Mouse (Mus musculus): ENCODE results near the gene Ebf1. TPM values are rescaled to one million over a fixed set of nuclear protein-coding genes. Genes with fewer than 3 reads are reported as not detected.
A peak's percentile ranks its signal among the peaks of the same experiment; 100 is the strongest.

Gene Ebf1
- polyA plus RNA-seq, 1 experiment from 2014 or later: 3.6 TPM

GRCm38 (mm10) chr11:44774411-44774810 lies 157.3 kb downstream of the Ebf1 start:
- no peaks in the 10 kb centered on the region for H3K27me3 ChIP-seq (ENCODE audit: control insufficient read depth, insufficient read depth, low read length)
- no peak overlapping the region for H3K27ac ChIP-seq (replicated peaks)
- no peak overlapping the region for H3K4me3 ChIP-seq (ENCODE audit: low read depth, low read length)
- TF ChIP-seq EP300 (optimal IDR thresholded peaks at IDR 0.05): no peak
- TF ChIP-seq CTCF (IDR thresholded peaks at IDR 0.05; ENCODE audit: low read depth): peak; percentile 61
- H3K4me1 ChIP-seq (replicated peaks; ENCODE audit: control insufficient read depth, insufficient read depth): no peaks in the 10 kb centered on the region
- no peaks in the 10 kb centered on the region for H3K9me3 ChIP-seq (ENCODE audit: control insufficient read depth, low read length)
- ATAC-seq (ENCODE audit: low FRiP score, low TSS enrichment) (no peak), DNase-seq (ENCODE audit: low spot score) (no peak)
- H3K9ac ChIP-seq (ENCODE audit: low read length): no peak overlapping the region
- no peak overlapping the region for H3K4me2 ChIP-seq (replicated peaks; ENCODE audit: low read depth)
- no peaks in the 10 kb centered on the region for H3K36me3 ChIP-seq (ENCODE audit: control insufficient read depth, insufficient read depth, low read length)
- 81% methylated on average over 3 of the region's 3 CpGs for WGBS

DNA sequence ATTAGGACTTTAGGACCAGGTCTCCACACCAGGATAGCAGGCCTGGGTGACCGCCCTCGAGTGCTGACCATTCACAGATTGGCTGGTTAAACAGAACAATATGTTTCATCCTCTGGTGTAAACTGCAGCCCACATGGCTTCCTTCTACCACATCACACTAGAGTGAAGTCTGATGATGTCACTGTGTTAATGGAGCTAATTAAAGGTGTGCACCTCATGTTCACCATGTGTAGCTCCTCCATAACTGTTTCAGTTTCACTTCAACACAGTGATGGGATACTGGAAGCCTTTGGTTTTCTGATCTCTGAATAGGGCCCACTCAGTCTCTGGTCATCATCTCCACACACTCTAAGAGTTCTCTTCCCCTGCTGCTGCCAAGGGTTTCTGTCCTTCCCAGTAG lies 158.4 kb downstream of the Ebf1 start:
- Histone ChIP-seq H3K27me3 (ENCODE audit: control insufficient read depth, insufficient read depth, low read length) (no peaks in the 10 kb centered on the region), H3K4me2 (replicated peaks; ENCODE audit: low read depth) (no peak overlapping the region), H3K27ac (replicated peaks) (no peak overlapping the region), H3K36me3 (ENCODE audit: control insufficient read depth, insufficient read depth, low read length) (no peaks in the 10 kb centered on the region), H3K4me3 (ENCODE audit: low read depth, low read length) (no peak overlapping the region), H3K9me3 (ENCODE audit: control insufficient read depth, low read length) (no peaks in the 10 kb centered on the region), H3K9ac (ENCODE audit: low read length) (no peak overlapping the region), H3K4me1 (replicated peaks; ENCODE audit: control insufficient read depth, insufficient read depth) (no peaks in the 10 kb centered on the region)
- TF ChIP-seq EP300 (optimal IDR thresholded peaks at IDR 0.05) (no peak), CTCF (IDR thresholded peaks at IDR 0.05; ENCODE audit: low read depth) (no peak)
- 77% methylated on average over 2 of the region's 2 CpGs for WGBS
- DNase-seq (ENCODE audit: low spot score): no peak
- ATAC-seq (ENCODE audit: low FRiP score, low TSS enrichment): no peak

- H3K9ac ChIP-seq (ENCODE audit: low read length): no peak overlapping the region
- TF ChIP-seq EP300 (optimal IDR thresholded peaks at IDR 0.05): no peak
- TF ChIP-seq CTCF (IDR thresholded peaks at IDR 0.05; ENCODE audit: low read depth): no peak
- ATAC-seq (ENCODE audit: low FRiP score, low TSS enrichment): no peak
Observed at GRCm38 (mm10) chr11:44776556-44776955, 159.4 kb downstream of the Ebf1 start.

GRCm38 (mm10) chr11:44777331-44778310 lies 160.5 kb downstream of the Ebf1 start:
- Histone ChIP-seq H3K27me3 (ENCODE audit: control insufficient read depth, insufficient read depth, low read length) (no peaks in the 10 kb centered on the region), H3K36me3 (ENCODE audit: control insufficient read depth, insufficient read depth, low read length) (no peaks in the 10 kb centered on the region), H3K9ac (ENCODE audit: low read length) (no peak overlapping the region), H3K27ac (replicated peaks) (no peak overlapping the region), H3K4me2 (replicated peaks; ENCODE audit: low read depth) (no peak overlapping the region), H3K4me3 (ENCODE audit: low read depth, low read length) (no peak overlapping the region), H3K4me1 (replicated peaks; ENCODE audit: control insufficient read depth, insufficient read depth) (no peaks in the 10 kb centered on the region), H3K9me3 (ENCODE audit: control insufficient read depth, low read length) (no peaks in the 10 kb centered on the region)
- TF ChIP-seq EP300 (optimal IDR thresholded peaks at IDR 0.05) (no peak), CTCF (IDR thresholded peaks at IDR 0.05; ENCODE audit: low read depth) (no peak)
- DNase-seq (ENCODE audit: low spot score) (no peak), ATAC-seq (ENCODE audit: low FRiP score, low TSS enrichment) (no peak)
- WGBS: 65% methylated on average over 16 of the region's 16 CpGs

More at GRCm38 (mm10) chr11:44776556-44776955, 159.4 kb downstream of the Ebf1 start:
- WGBS: 64% methylated on average over 1 of the region's 2 CpGs
- Histone ChIP-seq H3K9me3 (ENCODE audit: control insufficient read depth, low read length) (no peaks in the 10 kb centered on the region), H3K36me3 (ENCODE audit: control insufficient read depth, insufficient read depth, low read length) (no peaks in the 10 kb centered on the region), H3K4me1 (replicated peaks; ENCODE audit: control insufficient read depth, insufficient read depth) (no peaks in the 10 kb centered on the region), H3K4me2 (replicated peaks; ENCODE audit: low read depth) (no peak overlapping the region), H3K27me3 (ENCODE audit: control insufficient read depth, insufficient read depth, low read length) (no peaks in the 10 kb centered on the region), H3K27ac (replicated peaks) (no peak overlapping the region), H3K4me3 (ENCODE audit: low read depth, low read length) (no peak overlapping the region)
- no peak for DNase-seq (ENCODE audit: low spot score)

- no peak overlapping the region for H3K4me2 ChIP-seq (replicated peaks; ENCODE audit: low read depth)
- no peaks in the 10 kb centered on the region for H3K4me1 ChIP-seq (replicated peaks; ENCODE audit: control insufficient read depth, insufficient read depth)
- 86% methylated on average over 1 of the region's 1 CpGs for WGBS
- H3K4me3 ChIP-seq (ENCODE audit: low read depth, low read length): no peak overlapping the region
- no peak for TF ChIP-seq CTCF (IDR thresholded peaks at IDR 0.05; ENCODE audit: low read depth)
- TF ChIP-seq EP300 (optimal IDR thresholded peaks at IDR 0.05): no peak
- no peak overlapping the region for H3K27ac ChIP-seq (replicated peaks)
- DNase-seq (ENCODE audit: low spot score) (no peak), ATAC-seq (ENCODE audit: low FRiP score, low TSS enrichment) (no peak)
- no peaks in the 10 kb centered on the region for H3K36me3 ChIP-seq (ENCODE audit: control insufficient read depth, insufficient read depth, low read length)
- no peak overlapping the region for H3K9ac ChIP-seq (ENCODE audit: low read length)
- H3K9me3 ChIP-seq (ENCODE audit: control insufficient read depth, low read length): no peaks in the 10 kb centered on the region
- no peaks in the 10 kb centered on the region for H3K27me3 ChIP-seq (ENCODE audit: control insufficient read depth, insufficient read depth, low read length)
Observed at GRCm38 (mm10) chr11:44779030-44779429, 161.9 kb downstream of the Ebf1 start.

Data from stomach, postnatal 0 days (tissue).